Mouse (Mus musculus) neural tube, embryonic 14.5 days (tissue): Measurements from ENCODE around the gene Nr5a2. TPM values are rescaled to one million over a fixed set of nuclear protein-coding genes. Genes with fewer than 3 reads are reported as not detected.

Experiments used
- ATAC-seq: fragments of 200-750 bp; cut with Nextera tagmentation; 2 replicates; pipeline ENCODE4 v1.8.0; 2017; ENCODE audit warnings: low read depth, mild to moderate bottlenecking, moderate TSS enrichment, moderate library complexity
- H3K27ac ChIP-seq: fragments of 300-500 bp; sonication (generic); 2 replicates; pipeline ENCODE4 v1.5.1; 2014; ENCODE audit warnings: low read depth, mild to moderate bottlenecking, control low read depth, low read length, moderate library complexity, mixed read lengths
- H3K27me3 ChIP-seq: fragments of 300-500 bp; sonication (generic); 2 replicates; pipeline ENCODE4 v1.6.1; 2014; ENCODE audit warnings: low read length; ENCODE audit not compliant: control insufficient read depth, insufficient read depth
- H3K36me3 ChIP-seq: fragments of 300-500 bp; sonication (generic); 2 replicates; pipeline ENCODE4 v1.6.1; 2014; ENCODE audit warnings: low read length, mixed read lengths; ENCODE audit not compliant: control insufficient read depth, insufficient read depth
- H3K4me1 ChIP-seq: fragments of 300-500 bp; sonication (generic); 2 replicates; pipeline ENCODE4 v1.6.1; 2014; ENCODE audit warnings: low read length; ENCODE audit not compliant: control insufficient read depth, insufficient read depth
- H3K4me2 ChIP-seq: fragments of 300-500 bp; sonication (generic); 2 replicates; pipeline ENCODE4 v1.6.1; 2014; ENCODE audit warnings: mild to moderate bottlenecking, low read depth, low read length, control low read depth
- H3K4me3 ChIP-seq: fragments of 300-500 bp; sonication (generic); 2 replicates; pipeline ENCODE4 v1.5.1; 2014; ENCODE audit warnings: low read depth, low read length, control low read depth, mixed read lengths
- H3K9ac ChIP-seq: fragments of 300-500 bp; sonication (generic); replicated peaks from 2 replicates; pipeline ENCODE4 v1.6.1; 2014; ENCODE audit warnings: low read depth, mild to moderate bottlenecking, control low read depth, low read length, mixed read lengths
- H3K9me3 ChIP-seq: fragments of 300-500 bp; sonication (generic); 2 replicates; pipeline ENCODE4 v1.6.1; 2016; ENCODE audit warnings: low read length; ENCODE audit not compliant: control insufficient read depth
- WGBS: fragments of 180-500 bp; shearing (Covaris S2); extraction: QIAGEN DNeasy Blood & Tissue Kit; methylation state at CpG from one replicate; pipeline ENCODE4 v1.1.7; 2014; 5-methylcytosine and 5-hydroxymethylcytosine counted together
- polyA plus RNA-seq: library from polyadenylated mRNA; unstranded; fragments of >200 nt; fragmentation: Nextera tagmentation; extraction: Ambion mirVana; gene quantifications from 2 replicates; pipeline ENCODE4 v1.2.1, GENCODE M21; 2014

Nr5a2 gene
- 1.4 and 1.5 TPM in 2 replicates for polyA plus RNA-seq

DNA sequence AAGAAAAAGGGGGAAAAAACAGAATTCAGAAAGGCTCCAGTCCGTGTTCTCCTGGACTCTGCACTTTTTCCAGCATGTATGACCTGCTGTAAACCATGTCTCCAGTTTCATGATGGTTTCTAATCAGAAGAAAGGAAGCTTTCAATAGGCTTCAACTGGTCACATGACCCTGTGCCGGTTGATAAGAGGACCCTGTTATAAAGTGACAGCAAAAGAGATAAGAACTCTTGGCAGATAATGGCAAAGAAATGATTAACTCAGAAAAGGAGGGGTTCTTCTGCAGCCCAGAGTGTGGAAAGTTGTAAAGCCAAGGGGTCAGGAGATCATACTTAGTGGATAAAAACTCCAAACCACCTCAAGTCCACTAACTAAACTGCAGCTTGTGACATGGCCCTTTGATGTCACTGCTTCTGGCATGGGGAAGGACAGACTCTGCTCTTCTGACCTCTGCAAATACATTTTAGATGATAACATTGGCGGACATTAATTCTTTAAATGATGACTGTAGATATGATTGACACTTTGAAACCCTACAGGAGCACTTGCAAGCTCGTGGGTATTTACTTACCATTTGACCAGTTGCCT is at the start of gene Nr5a2:
TSS of gene Nr5a2 (minus strand) at position 21 of the 585 bp plus-strand sequence.
- Histone ChIP-seq H3K4me2 (no peak within 1 kb of the TSS), H3K27me3 (peaks cover 5% of the 10 kb centered on the region; the same call in 1 of the 2 replicates), H3K4me1 (peaks cover 3% of the 10 kb centered on the region; the same call in 1 of the 2 replicates), H3K27ac (no peak within 1 kb of the TSS), H3K4me3 (no peak within 1 kb of the TSS), H3K36me3 (no peaks in the 10 kb centered on the region), H3K9me3 (no peaks in the 10 kb centered on the region), H3K9ac (no peak within 1 kb of the TSS)
- no peak for ATAC-seq
- WGBS, result 66% methylated on average over 4 of the region's 4 CpGs

GRCm38 (mm10) chr1:137008726-137009239 is 48.5 kb upstream of the Nr5a2 start:
- no peak overlapping the region for H3K27ac ChIP-seq
- H3K27me3 ChIP-seq, result no peaks in the 10 kb centered on the region
- no peak overlapping the region for H3K9ac ChIP-seq
- no peaks in the 10 kb centered on the region for H3K4me1 ChIP-seq
- H3K9me3 ChIP-seq, result no peaks in the 10 kb centered on the region
- no peaks in the 10 kb centered on the region for H3K36me3 ChIP-seq
- no peak overlapping the region for H3K4me2 ChIP-seq
- WGBS, result 78% methylated on average over 6 of the region's 6 CpGs
- no peak for ATAC-seq
- no peak overlapping the region for H3K4me3 ChIP-seq

GRCm38 (mm10) chr1:137003816-137004215 is 43.6 kb upstream of the Nr5a2 start:
- Histone ChIP-seq H3K4me3 (no peak overlapping the region), H3K4me2 (no peak overlapping the region), H3K9me3 (no peaks in the 10 kb centered on the region), H3K27me3 (no peaks in the 10 kb centered on the region), H3K27ac (no peak overlapping the region), H3K9ac (no peak overlapping the region), H3K4me1 (no peaks in the 10 kb centered on the region), H3K36me3 (no peaks in the 10 kb centered on the region)
- ATAC-seq, result no peak
- 100% methylated on average over 1 of the region's 1 CpGs for WGBS

DNA sequence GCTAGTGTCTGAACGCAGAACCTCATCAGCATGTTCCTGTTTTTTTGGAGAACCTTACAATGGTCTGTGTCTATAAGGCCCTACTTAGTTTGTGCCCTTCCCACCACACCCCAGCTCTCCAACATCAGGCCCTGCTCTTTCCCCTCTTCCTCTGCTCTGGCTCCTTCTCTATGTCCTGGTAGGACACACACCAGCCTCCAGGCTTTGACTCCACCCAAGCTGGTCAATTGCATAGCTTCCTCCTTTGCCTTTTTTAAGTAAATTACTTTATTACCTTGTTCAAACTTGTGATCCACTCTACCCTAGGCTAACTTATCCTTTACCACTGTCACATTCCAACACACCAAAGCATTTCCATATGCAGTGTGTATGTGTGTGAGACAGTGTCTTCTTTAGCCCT is 42.9 kb upstream of the Nr5a2 start:
- ATAC-seq, result no peak
- Histone ChIP-seq H3K4me2 (no peak overlapping the region), H3K9me3 (no peaks in the 10 kb centered on the region), H3K9ac (no peak overlapping the region), H3K4me3 (no peak overlapping the region), H3K27ac (no peak overlapping the region), H3K27me3 (no peaks in the 10 kb centered on the region), H3K4me1 (no peaks in the 10 kb centered on the region), H3K36me3 (no peaks in the 10 kb centered on the region)
- 100% methylated on average over 1 of the region's 1 CpGs for WGBS

- H3K27ac ChIP-seq, result no peak overlapping the region
- H3K4me3 ChIP-seq, result no peak overlapping the region
- H3K9ac ChIP-seq, result no peak overlapping the region
- WGBS, result 42% methylated on average over 8 of the region's 8 CpGs
- H3K4me2 ChIP-seq, result no peak overlapping the region
- no peaks in the 10 kb centered on the region for H3K9me3 ChIP-seq
- no peaks in the 10 kb centered on the region for H3K27me3 ChIP-seq
- no peak for ATAC-seq
- H3K36me3 ChIP-seq, result no peaks in the 10 kb centered on the region
- no peaks in the 10 kb centered on the region for H3K4me1 ChIP-seq
Observed at GRCm38 (mm10) chr1:136991762-136992352, 31.6 kb upstream of the Nr5a2 start.

DNA sequence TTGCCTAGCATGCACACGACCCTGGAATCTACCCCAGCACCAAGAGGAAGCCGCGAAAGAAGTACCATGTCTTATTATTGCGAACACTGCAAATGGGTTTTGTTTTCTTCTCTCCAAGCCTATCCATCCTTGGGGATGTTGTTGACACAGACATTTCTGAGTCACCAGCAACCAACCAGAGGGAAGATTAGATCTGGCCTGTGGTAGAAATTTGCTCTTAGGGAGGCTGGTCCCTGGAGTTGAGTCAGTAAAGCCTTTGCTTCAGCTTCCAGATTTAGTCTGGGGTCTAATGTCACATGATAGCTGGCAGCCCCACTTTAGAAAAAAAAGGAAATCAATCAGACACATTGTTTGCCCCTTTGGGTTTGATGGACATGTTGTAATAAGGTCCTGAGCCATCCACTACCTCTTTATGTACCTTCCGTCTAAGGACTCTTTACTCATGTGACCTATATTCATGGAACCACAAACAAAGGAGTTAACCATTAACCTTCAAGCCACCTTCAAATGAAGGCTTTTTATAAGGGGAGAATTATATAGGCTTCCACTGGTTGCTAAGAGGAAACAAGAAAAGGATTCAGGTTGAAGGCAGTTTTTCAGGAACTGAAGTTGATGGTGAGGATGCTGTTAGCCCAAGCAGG is 20.1 kb upstream of the Nr5a2 start:
- ATAC-seq, result no peak
- no peaks in the 10 kb centered on the region for H3K36me3 ChIP-seq
- H3K9me3 ChIP-seq, result no peaks in the 10 kb centered on the region
- no peak overlapping the region for H3K27ac ChIP-seq
- no peaks in the 10 kb centered on the region for H3K4me1 ChIP-seq
- 82% methylated on average over 5 of the region's 5 CpGs for WGBS
- no peak overlapping the region for H3K9ac ChIP-seq
- H3K4me3 ChIP-seq, result no peak overlapping the region
- no peaks in the 10 kb centered on the region for H3K27me3 ChIP-seq
- H3K4me2 ChIP-seq, result no peak overlapping the region

GRCm38 (mm10) chr1:136977867-136978266 is 17.6 kb upstream of the Nr5a2 start:
- Histone ChIP-seq H3K4me2 (no peak overlapping the region), H3K4me1 (no peaks in the 10 kb centered on the region), H3K27ac (no peak overlapping the region), H3K27me3 (no peaks in the 10 kb centered on the region), H3K36me3 (no peaks in the 10 kb centered on the region), H3K9me3 (no peaks in the 10 kb centered on the region), H3K4me3 (no peak overlapping the region), H3K9ac (no peak overlapping the region)
- no peak for ATAC-seq
- WGBS, result 89% methylated on average over 3 of the region's 3 CpGs

GRCm38 (mm10) chr1:136974040-136974439 is 13.8 kb upstream of the Nr5a2 start:
- Histone ChIP-seq H3K4me1 (no peaks in the 10 kb centered on the region), H3K27me3 (no peaks in the 10 kb centered on the region), H3K4me3 (no peak overlapping the region), H3K27ac (no peak overlapping the region), H3K9ac (no peak overlapping the region), H3K4me2 (no peak overlapping the region), H3K36me3 (no peaks in the 10 kb centered on the region), H3K9me3 (no peaks in the 10 kb centered on the region)
- no peak for ATAC-seq
- WGBS, result 85% methylated on average over 3 of the region's 3 CpGs

GRCm38 (mm10) chr1:136973016-136973415 is 12.8 kb upstream of the Nr5a2 start:
- H3K4me3 ChIP-seq, result no peak overlapping the region
- no peak for ATAC-seq
- no peaks in the 10 kb centered on the region for H3K9me3 ChIP-seq
- H3K9ac ChIP-seq, result no peak overlapping the region
- WGBS, result 85% methylated on average over 5 of the region's 5 CpGs
- no peaks in the 10 kb centered on the region for H3K36me3 ChIP-seq
- H3K27ac ChIP-seq, result no peak overlapping the region
- H3K27me3 ChIP-seq, result no peaks in the 10 kb centered on the region
- no peak overlapping the region for H3K4me2 ChIP-seq
- H3K4me1 ChIP-seq, result no peaks in the 10 kb centered on the region
